Mouse (Mus musculus): ENCODE measurements around the gene Nup37. TPM values are rescaled to one million over a fixed set of nuclear protein-coding genes. Genes with fewer than 3 reads are reported as not detected.
A peak's percentile ranks its signal among the peaks of the same experiment; 100 is the strongest.

The Nup37 gene
- polyA plus RNA-seq, 1 experiment from 2014 or later = 55.8 TPM

- H3K4me3 ChIP-seq = peak overlapping the region; percentile 67
- no peak for ATAC-seq (ENCODE audit: insufficient number of reproducible peaks, low FRiP score, low TSS enrichment, low read depth)
- no peak overlapping the region for H3K27ac ChIP-seq
- H3K36me3 ChIP-seq = peaks cover 7% of the 10 kb centered on the region; the same call in 1 of the 2 replicates
- H3K4me2 ChIP-seq = peak overlapping the region; percentile 69
- 14% methylated on average over 4 of the region's 4 CpGs for whole genome bisulfite sequencing
- peaks cover 4% of the 10 kb centered on the region; the same call in 1 of the 2 replicates for H3K4me1 ChIP-seq
- no peak overlapping the region for H3K9ac ChIP-seq
- H3K27me3 ChIP-seq = no peaks in the 10 kb centered on the region
- H3K9me3 ChIP-seq = no peaks in the 10 kb centered on the region
These were observed 53.7 kb downstream of the Nup37 start for GRCm38 (mm10) chr10:88200541-88200940.

GRCm38 (mm10) chr10:88200951-88201638 is 54.3 kb downstream of the Nup37 start, which contains the start of gene Washc3:
Gene Washc3 (plus strand): TSS chr10:88201093.
- Histone ChIP-seq H3K27me3 (no peaks in the 10 kb centered on the region), H3K4me3 (peak within 1 kb of the TSS; percentile 67), H3K4me2 (peak within 1 kb of the TSS; percentile 69), H3K9me3 (no peaks in the 10 kb centered on the region), H3K36me3 (peaks cover 7% of the 10 kb centered on the region; the same call in 1 of the 2 replicates), H3K4me1 (peaks cover 4% of the 10 kb centered on the region; the same call in 1 of the 2 replicates), H3K9ac (peak within 1 kb of the TSS; percentile 69), H3K27ac (peak within 1 kb of the TSS; percentile 82)
- WGBS = 3% methylated on average over 23 of the region's 23 CpGs
- ATAC-seq (ENCODE audit: insufficient number of reproducible peaks, low FRiP score, low TSS enrichment, low read depth) = peak; percentile 95

- H3K27ac ChIP-seq = peak overlapping the region; percentile 82; the same call in 1 of the 2 replicates
These were observed 54.9 kb downstream of the Nup37 start for GRCm38 (mm10) chr10:88201650-88202049.

GRCm38 (mm10) chr10:88202581-88202980 is 55.8 kb downstream of the Nup37 start:
- no peak for ATAC-seq (ENCODE audit: insufficient number of reproducible peaks, low FRiP score, low TSS enrichment, low read depth)
- Histone ChIP-seq H3K4me2 (no peak overlapping the region), H3K36me3 (peaks cover 7% of the 10 kb centered on the region; the same call in 1 of the 2 replicates), H3K9me3 (no peaks in the 10 kb centered on the region), H3K9ac (no peak overlapping the region), H3K4me1 (peaks cover 4% of the 10 kb centered on the region; the same call in 1 of the 2 replicates), H3K27ac (no peak overlapping the region), H3K27me3 (no peaks in the 10 kb centered on the region), H3K4me3 (no peak overlapping the region)
- 88% methylated on average over 8 of the region's 8 CpGs for whole genome bisulfite sequencing

More at GRCm38 (mm10) chr10:88201650-88202049, 54.9 kb downstream of the Nup37 start:
- Histone ChIP-seq H3K4me1 (peaks cover 4% of the 10 kb centered on the region; the same call in 1 of the 2 replicates), H3K4me3 (peak overlapping the region; percentile 67), H3K9me3 (no peaks in the 10 kb centered on the region), H3K36me3 (peaks cover 7% of the 10 kb centered on the region; the same call in 1 of the 2 replicates), H3K9ac (peak overlapping the region; percentile 69; the same call in 1 of the 2 replicates), H3K4me2 (peak overlapping the region; percentile 69), H3K27me3 (no peaks in the 10 kb centered on the region)
- ATAC-seq (ENCODE audit: insufficient number of reproducible peaks, low FRiP score, low TSS enrichment, low read depth) = no peak
- WGBS = 74% methylated on average over 13 of the region's 13 CpGs

GRCm38 (mm10) chr10:88203236-88203635 is 56.4 kb downstream of the Nup37 start:
- H3K27me3 ChIP-seq = no peaks in the 10 kb centered on the region
- no peaks in the 10 kb centered on the region for H3K9me3 ChIP-seq
- H3K4me3 ChIP-seq = no peak overlapping the region
- peaks cover 4% of the 10 kb centered on the region; the same call in 1 of the 2 replicates for H3K4me1 ChIP-seq
- H3K9ac ChIP-seq = no peak overlapping the region
- no peak overlapping the region for H3K27ac ChIP-seq
- no peak for ATAC-seq (ENCODE audit: insufficient number of reproducible peaks, low FRiP score, low TSS enrichment, low read depth)
- 93% methylated on average over 6 of the region's 6 CpGs for WGBS
- peaks cover 7% of the 10 kb centered on the region; the same call in 1 of the 2 replicates for H3K36me3 ChIP-seq
- H3K4me2 ChIP-seq = no peak overlapping the region

- H3K9me3 ChIP-seq = no peaks in the 10 kb centered on the region
- H3K36me3 ChIP-seq = 0 out of 2 replicates have a peak, but pooled peaks cover 4% of the 10 kb centered on the region
- no peaks in the 10 kb centered on the region for H3K4me1 ChIP-seq
- no peak overlapping the region for H3K4me2 ChIP-seq
- no peak for ATAC-seq (ENCODE audit: insufficient number of reproducible peaks, low FRiP score, low TSS enrichment, low read depth)
- no peak overlapping the region for H3K27ac ChIP-seq
- no peak overlapping the region for H3K9ac ChIP-seq
- H3K4me3 ChIP-seq = no peak overlapping the region
- 74% methylated on average over 5 of the region's 5 CpGs for WGBS
- H3K27me3 ChIP-seq = no peaks in the 10 kb centered on the region
These were observed 65.9 kb downstream of the Nup37 start for GRCm38 (mm10) chr10:88212644-88213043.

- Histone ChIP-seq H3K36me3 (0 out of 2 replicates have a peak, but pooled peaks cover 4% of the 10 kb centered on the region), H3K4me1 (no peaks in the 10 kb centered on the region), H3K4me2 (no peak overlapping the region), H3K9ac (no peak overlapping the region), H3K4me3 (no peak overlapping the region), H3K27ac (no peak overlapping the region), H3K27me3 (no peaks in the 10 kb centered on the region), H3K9me3 (no peaks in the 10 kb centered on the region)
- WGBS = 89% methylated on average over 20 of the region's 20 CpGs
- no peak for ATAC-seq (ENCODE audit: insufficient number of reproducible peaks, low FRiP score, low TSS enrichment, low read depth)
These were observed 68.2 kb downstream of the Nup37 start for GRCm38 (mm10) chr10:88214800-88215514.

- Histone ChIP-seq H3K9me3 (no peaks in the 10 kb centered on the region), H3K4me1 (no peaks in the 10 kb centered on the region), H3K27ac (no peak overlapping the region), H3K27me3 (no peaks in the 10 kb centered on the region), H3K36me3 (no peaks in the 10 kb centered on the region), H3K9ac (no peak overlapping the region), H3K4me2 (no peak overlapping the region), H3K4me3 (no peak overlapping the region)
- WGBS = 92% methylated on average over 3 of the region's 3 CpGs
- no peak for ATAC-seq (ENCODE audit: insufficient number of reproducible peaks, low FRiP score, low TSS enrichment, low read depth)
These were observed 71.4 kb downstream of the Nup37 start for GRCm38 (mm10) chr10:88218161-88218560.

GRCm38 (mm10) chr10:88221718-88222117 is 74.9 kb downstream of the Nup37 start:
- H3K4me1 ChIP-seq = no peaks in the 10 kb centered on the region
- no peak for ATAC-seq (ENCODE audit: insufficient number of reproducible peaks, low FRiP score, low TSS enrichment, low read depth)
- 61% methylated on average over 5 of the region's 5 CpGs for WGBS
- 0 out of 2 replicates have a peak, but pooled peaks cover 2% of the 10 kb centered on the region for H3K36me3 ChIP-seq
- H3K4me3 ChIP-seq = no peak overlapping the region
- no peaks in the 10 kb centered on the region for H3K9me3 ChIP-seq
- no peak overlapping the region for H3K4me2 ChIP-seq
- H3K9ac ChIP-seq = no peak overlapping the region
- H3K27me3 ChIP-seq = no peaks in the 10 kb centered on the region
- H3K27ac ChIP-seq = no peak overlapping the region

GRCm38 (mm10) chr10:88225421-88225820 is 78.6 kb downstream of the Nup37 start:
- no peak overlapping the region for H3K27ac ChIP-seq
- no peak overlapping the region for H3K9ac ChIP-seq
- H3K27me3 ChIP-seq = no peaks in the 10 kb centered on the region
- 67% methylated on average over 5 of the region's 5 CpGs for WGBS
- H3K4me1 ChIP-seq = no peaks in the 10 kb centered on the region
- no peaks in the 10 kb centered on the region for H3K9me3 ChIP-seq
- no peak overlapping the region for H3K4me3 ChIP-seq
- no peak overlapping the region for H3K4me2 ChIP-seq
- 0 out of 2 replicates have a peak, but pooled peaks have one; percentile 27 for ATAC-seq (ENCODE audit: insufficient number of reproducible peaks, low FRiP score, low TSS enrichment, low read depth)
- 0 out of 2 replicates have a peak, but pooled peaks cover 4% of the 10 kb centered on the region for H3K36me3 ChIP-seq

GRCm38 (mm10) chr10:88227962-88228361 is 81.2 kb downstream of the Nup37 start:
- H3K36me3 ChIP-seq = 0 out of 2 replicates have a peak, but pooled peaks cover 4% of the 10 kb centered on the region
- H3K4me3 ChIP-seq = no peak overlapping the region
- no peaks in the 10 kb centered on the region for H3K27me3 ChIP-seq
- no peaks in the 10 kb centered on the region for H3K9me3 ChIP-seq
- 97% methylated on average over 2 of the region's 2 CpGs for WGBS
- H3K9ac ChIP-seq = no peak overlapping the region
- no peak overlapping the region for H3K4me2 ChIP-seq
- no peak for ATAC-seq (ENCODE audit: insufficient number of reproducible peaks, low FRiP score, low TSS enrichment, low read depth)
- peaks cover 6% of the 10 kb centered on the region; the same call in 1 of the 2 replicates for H3K4me1 ChIP-seq
- no peak overlapping the region for H3K27ac ChIP-seq

Data from limb, embryonic 15.5 days (tissue).